Comparison of ENCODE assay signal across 10 mouse cellular contexts in the genomic region with DNA sequence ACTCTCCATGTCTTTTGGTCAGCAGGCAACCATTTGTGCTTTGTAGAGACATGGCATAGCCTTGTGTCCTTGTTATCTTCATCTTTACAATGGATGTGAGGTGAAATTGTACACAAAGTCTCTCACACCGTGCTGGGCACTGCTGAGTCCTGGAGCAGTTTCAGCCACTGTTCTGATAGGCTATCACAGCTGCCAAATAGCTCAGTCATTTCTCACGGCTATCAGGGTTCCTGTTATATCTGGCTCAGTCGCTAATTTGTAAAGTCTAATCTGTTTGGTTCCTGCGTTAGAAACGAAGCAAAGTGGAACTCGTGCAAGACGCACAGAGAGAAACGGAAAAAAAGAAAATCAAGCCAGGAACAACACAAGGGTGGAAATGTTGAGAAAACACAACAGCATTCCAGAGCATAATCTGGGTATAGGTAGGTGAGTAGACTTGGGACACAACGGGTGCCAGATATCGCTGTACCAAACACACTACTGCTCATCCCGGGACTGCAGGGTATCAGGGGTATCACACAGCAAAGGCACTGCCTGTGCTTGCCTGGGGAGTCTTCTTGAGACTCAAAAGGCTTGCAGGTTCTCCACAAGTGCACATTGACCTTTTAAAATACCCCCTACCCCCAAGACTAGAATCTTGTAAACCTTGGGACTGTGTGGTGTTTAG.
"Had no signal": no experiment of that assay in that cellular context is flagged by ENCODE, and none has a peak within 500 bp of the region (broad histone marks: within the 10 kb centered on the region; RNA-seq: fewer than 3 reads in every experiment).

No protein-coding gene starts in this region.

- H3K36me3 ChIP-seq: limb, embryonic 13.5 days; neural tube, embryonic 12.5 days had no signal

- H3K27ac ChIP-seq: limb, embryonic 13.5 days; liver, embryonic 14.5 days; neural tube, embryonic 12.5 days; stomach, postnatal 0 days had no signal

- H3K4me3 ChIP-seq: limb, embryonic 13.5 days; myocyte; neural tube, embryonic 12.5 days had no signal

- DNase-seq: kidney, postnatal 14 days; left cerebral cortex, postnatal 4 days; lung, adult 18-20 months; midbrain, embryonic 14.5 days; thymus, postnatal 14 days had no signal

- H3K9ac ChIP-seq: limb, embryonic 13.5 days; liver, embryonic 14.5 days; neural tube, embryonic 12.5 days had no signal

- H3K27me3 ChIP-seq: limb, embryonic 13.5 days; neural tube, embryonic 12.5 days had no signal

- H3K4me2 ChIP-seq: limb, embryonic 13.5 days; neural tube, embryonic 12.5 days had no signal

- H3K4me1 ChIP-seq: limb, embryonic 13.5 days; neural tube, embryonic 12.5 days had no signal
